Mouse (Mus musculus): Measurements from ENCODE around the gene Gng5.

DNA sequence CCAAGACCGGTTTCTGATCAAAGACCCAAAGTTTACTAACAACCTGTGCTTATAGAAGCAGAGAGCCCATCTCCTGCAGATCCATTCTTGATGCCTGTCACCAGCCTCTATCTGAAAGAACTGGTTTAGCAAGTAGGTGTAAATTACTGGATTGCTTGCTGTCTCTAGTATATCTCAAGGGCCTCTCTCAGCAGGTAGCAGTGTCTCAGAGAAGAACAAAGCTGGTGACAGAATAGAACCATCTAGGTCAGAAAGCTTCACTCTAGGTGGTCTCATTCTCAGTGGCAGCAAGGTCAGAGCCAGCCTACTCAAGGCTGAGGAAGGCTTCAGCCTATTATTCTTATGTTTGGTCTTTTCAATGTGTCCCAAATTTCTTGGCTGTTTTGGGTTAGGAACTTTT lies 44.0 kb downstream of the Gng5 start:
- TF ChIP-seq CTCF (IDR thresholded peaks at IDR 0.05; ENCODE audit: insufficient read depth, low read length) (no peak), POLR2A (IDR thresholded peaks at IDR 0.05; ENCODE audit: borderline replicate concordance, extremely low read depth, low read depth, low read length) (no peak)
